Mouse (Mus musculus) intestine, embryonic 15.5 days (tissue): Measurements from ENCODE around the gene Cyp3a13. TPM values are rescaled to one million over a fixed set of nuclear protein-coding genes. Genes with fewer than 3 reads are reported as not detected.
"Not testable (repeated sequence)": the region's sequence is repeated elsewhere in the genome, so short reads cannot be mapped to it uniquely, and the experiment has no call there.

Experiments
- ATAC-seq: fragments of 200-750 bp; cut with Nextera tagmentation; 2 replicates; pipeline ENCODE4 v1.8.0; 2017; ENCODE audit warnings: moderate TSS enrichment, moderate library complexity
- H3K27ac ChIP-seq: fragments of 300-500 bp; sonication (generic); 2 replicates; pipeline ENCODE4 v1.5.1; 2015; ENCODE audit warnings: mild to moderate bottlenecking, inconsistent platforms
- H3K27me3 ChIP-seq: fragments of 300-500 bp; sonication (generic); replicated peaks from 2 replicates; pipeline ENCODE4 v1.6.1; 2015; ENCODE audit warnings: inconsistent platforms
- H3K36me3 ChIP-seq: fragments of 300-500 bp; sonication (generic); 2 replicates; pipeline ENCODE4 v1.6.1; 2015; ENCODE audit warnings: inconsistent platforms
- H3K4me1 ChIP-seq: fragments of 300-500 bp; sonication (generic); replicated peaks from 2 replicates; pipeline ENCODE4 v1.6.1; 2015; ENCODE audit warnings: inconsistent platforms
- H3K4me2 ChIP-seq: fragments of 300-500 bp; sonication (generic); replicated peaks from 2 replicates; pipeline ENCODE4 v1.6.1; 2015; ENCODE audit warnings: mild to moderate bottlenecking, inconsistent platforms
- H3K4me3 ChIP-seq: fragments of 300-500 bp; sonication (generic); replicated peaks from 2 replicates; pipeline ENCODE4 v1.5.1; 2015; ENCODE audit warnings: inconsistent platforms
- H3K9ac ChIP-seq: fragments of 300-500 bp; sonication (generic); 2 replicates; pipeline ENCODE4 v1.6.1; 2015; ENCODE audit warnings: inconsistent platforms
- H3K9me3 ChIP-seq: fragments of 300-500 bp; sonication (generic); 2 replicates; pipeline ENCODE4 v1.6.1; 2016; ENCODE audit warnings: inconsistent platforms
- WGBS: fragments of 180-500 bp; shearing (Covaris S2); methylation state at CpG from one replicate; pipeline ENCODE4 v1.1.7; 2015; 5-methylcytosine and 5-hydroxymethylcytosine counted together
- polyA plus RNA-seq: library from polyadenylated mRNA; unstranded; fragments of >200 nt; fragmentation: Nextera tagmentation; extraction: Ambion mirVana; gene quantifications from 2 replicates; pipeline ENCODE4 v1.2.1, GENCODE M21; 2015

Cyp3a13 gene
- polyA plus RNA-seq, 1 experiment from 2014 or later = 32.9 TPM

DNA sequence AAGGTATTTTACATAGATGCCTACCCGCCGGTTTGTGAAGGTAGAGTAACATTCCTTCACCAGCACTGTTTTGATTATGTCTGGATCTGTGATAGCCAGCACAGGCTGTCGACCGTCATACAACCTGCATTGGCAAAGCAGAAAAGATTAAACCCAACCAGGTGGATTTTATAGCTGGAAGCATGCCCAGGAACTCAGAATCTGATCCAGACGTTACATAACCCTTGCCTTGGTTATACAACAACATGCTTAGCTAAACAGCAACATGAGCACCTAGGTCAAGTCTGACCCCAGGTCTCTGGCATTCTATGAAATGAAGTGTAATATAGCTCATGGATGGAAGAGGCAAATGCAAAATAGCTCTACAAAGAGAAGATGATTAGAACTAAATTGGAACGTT lies 5.9 kb downstream of the Cyp3a13 start:
- no peak overlapping the region for H3K4me2 ChIP-seq
- H3K36me3 ChIP-seq = no peaks in the 10 kb centered on the region
- H3K9me3 ChIP-seq = no peaks in the 10 kb centered on the region
- no peaks in the 10 kb centered on the region for H3K27me3 ChIP-seq
- ATAC-seq = no peak
- no peak overlapping the region for H3K4me3 ChIP-seq
- no peaks in the 10 kb centered on the region for H3K4me1 ChIP-seq
- 73% methylated on average over 6 of the region's 6 CpGs for WGBS
- H3K27ac ChIP-seq = no peak overlapping the region
- no peak overlapping the region for H3K9ac ChIP-seq

DNA sequence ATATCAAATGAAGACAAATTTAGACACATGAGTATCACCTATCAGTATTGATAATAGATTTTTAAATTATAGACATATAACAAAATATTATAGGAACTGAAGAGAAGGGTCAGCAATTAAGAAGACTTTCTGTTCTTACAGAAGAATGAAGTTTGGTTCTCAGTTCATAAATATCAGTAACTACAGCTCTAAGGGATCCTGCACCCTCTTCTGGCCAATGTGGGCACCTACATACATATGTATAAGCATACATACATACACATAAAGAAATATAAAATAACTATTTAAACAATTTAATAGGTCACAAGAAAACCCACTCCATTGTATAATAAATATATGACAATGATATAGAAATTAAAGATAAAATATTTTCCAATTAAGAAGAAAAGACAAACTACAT lies 6.9 kb downstream of the Cyp3a13 start:
- H3K4me3 ChIP-seq = no peak overlapping the region
- H3K4me1 ChIP-seq = no peaks in the 10 kb centered on the region
- no peak overlapping the region for H3K27ac ChIP-seq
- no peak overlapping the region for H3K4me2 ChIP-seq
- H3K9me3 ChIP-seq = no peaks in the 10 kb centered on the region
- H3K27me3 ChIP-seq = no peaks in the 10 kb centered on the region
- H3K9ac ChIP-seq = no peak overlapping the region
- ATAC-seq = no peak
- no peaks in the 10 kb centered on the region for H3K36me3 ChIP-seq

DNA sequence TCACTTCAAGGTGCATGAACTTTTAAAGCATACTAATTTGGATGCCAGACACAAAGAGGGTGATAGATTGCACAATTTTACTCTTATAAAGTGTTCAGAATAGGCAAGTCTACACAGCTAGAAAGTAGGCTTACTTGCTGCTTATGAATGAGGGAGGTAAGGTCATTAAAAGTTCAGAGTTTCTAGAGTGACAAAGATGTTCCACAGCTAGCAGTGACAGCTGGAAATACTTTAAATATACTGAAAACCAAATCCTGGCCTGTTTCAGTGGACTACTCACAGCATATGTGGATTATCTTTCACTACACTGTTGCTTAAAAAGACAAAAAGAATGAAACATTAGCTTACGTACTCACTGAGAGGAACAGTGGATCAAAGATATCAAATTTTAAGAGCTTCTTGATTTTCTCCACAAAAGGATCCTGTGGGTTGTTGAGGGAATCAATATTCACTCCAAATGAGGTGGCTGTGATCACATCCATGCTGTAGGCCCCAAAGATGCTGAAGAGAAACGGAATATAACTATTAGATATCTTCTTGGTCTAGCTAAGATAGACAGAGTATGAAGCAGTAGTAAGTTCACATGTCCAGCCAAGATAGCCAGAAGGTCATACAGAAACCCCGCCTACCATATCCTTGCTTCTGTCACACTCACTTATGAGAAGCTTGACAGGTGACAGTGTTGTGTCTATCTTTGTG lies 11.7 kb downstream of the Cyp3a13 start:
- WGBS = 83% methylated on average over 3 of the region's 3 CpGs
- no peak overlapping the region for H3K27ac ChIP-seq
- H3K4me1 ChIP-seq = no peaks in the 10 kb centered on the region
- no peaks in the 10 kb centered on the region for H3K9me3 ChIP-seq
- no peaks in the 10 kb centered on the region for H3K27me3 ChIP-seq
- ATAC-seq = no peak
- H3K9ac ChIP-seq = no peak overlapping the region
- H3K36me3 ChIP-seq = no peaks in the 10 kb centered on the region
- no peak overlapping the region for H3K4me2 ChIP-seq
- no peak overlapping the region for H3K4me3 ChIP-seq

DNA sequence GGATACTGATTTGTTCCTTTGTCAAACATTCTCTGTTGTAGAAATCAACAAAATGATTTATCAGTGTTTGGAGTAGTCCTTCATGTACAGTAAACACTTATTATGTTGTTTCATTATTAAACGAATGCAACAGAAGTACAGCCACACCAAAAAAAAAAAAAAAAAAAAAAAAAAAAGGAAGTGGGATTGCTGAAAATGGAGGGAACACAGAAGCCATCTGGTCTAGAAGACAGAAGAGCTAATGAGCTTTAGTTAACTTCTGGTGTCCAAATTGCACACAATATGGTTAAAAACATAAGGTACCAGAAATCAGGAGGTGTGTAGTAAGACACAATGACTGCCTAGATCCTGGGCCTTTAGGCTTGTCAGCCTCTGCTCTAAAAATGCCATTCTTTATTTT lies 23.6 kb downstream of the Cyp3a13 start:
- Histone ChIP-seq H3K27ac (no peak overlapping the region), H3K4me3 (no peak overlapping the region), H3K4me1 (no peaks in the 10 kb centered on the region), H3K36me3 (no peaks in the 10 kb centered on the region), H3K27me3 (no peaks in the 10 kb centered on the region), H3K9me3 (no peaks in the 10 kb centered on the region), H3K9ac (no peak overlapping the region), H3K4me2 (no peak overlapping the region)
- WGBS = 45% methylated on average over 1 of the region's 1 CpGs
- ATAC-seq = no peak

DNA sequence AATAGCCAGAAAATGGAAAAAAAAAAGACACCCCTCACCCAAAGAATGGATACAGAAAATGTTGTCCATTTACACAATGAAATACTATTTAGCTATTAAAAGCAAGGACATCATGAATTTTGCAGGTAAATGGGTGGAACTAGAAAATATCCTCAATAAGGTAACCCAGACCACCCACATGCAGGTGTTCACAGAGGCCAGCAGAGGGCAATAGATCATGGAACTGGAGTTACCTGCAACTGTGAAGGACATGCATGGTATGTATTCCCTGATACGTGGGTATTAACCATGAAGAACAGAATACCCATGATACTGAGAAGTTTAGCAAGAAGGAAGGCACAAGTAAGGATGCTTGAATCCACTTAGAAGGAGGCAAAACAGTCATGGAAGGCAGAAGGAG lies 28.5 kb downstream of the Cyp3a13 start:
- no peaks in the 10 kb centered on the region for H3K9me3 ChIP-seq
- ATAC-seq = no peak
- H3K4me3 ChIP-seq = no peak overlapping the region
- no peak overlapping the region for H3K27ac ChIP-seq
- H3K36me3 ChIP-seq = no peaks in the 10 kb centered on the region
- no peaks in the 10 kb centered on the region for H3K27me3 ChIP-seq
- 54% methylated on average over 1 of the region's 1 CpGs for WGBS
- H3K4me2 ChIP-seq = no peak overlapping the region
- no peaks in the 10 kb centered on the region for H3K4me1 ChIP-seq
- no peak overlapping the region for H3K9ac ChIP-seq

DNA sequence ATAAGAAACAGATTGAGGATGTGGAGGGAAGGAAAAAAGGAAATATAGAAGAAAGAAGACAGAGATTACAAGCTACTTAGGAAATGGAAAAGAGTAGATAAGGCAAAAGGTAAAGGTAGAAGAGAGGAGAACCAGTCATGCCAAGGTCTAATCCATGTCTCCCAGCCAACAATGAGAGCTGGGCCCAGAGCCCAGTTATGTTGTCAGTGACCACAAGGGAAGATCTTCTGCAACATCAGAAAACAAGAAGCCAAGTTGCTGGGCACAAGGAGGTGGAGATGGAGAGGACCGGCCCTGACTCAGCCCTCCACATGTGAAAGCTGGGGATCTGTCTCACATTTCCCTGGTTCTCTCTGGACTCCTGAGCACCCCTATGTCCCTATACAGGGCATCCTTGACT lies 33.8 kb downstream of the Cyp3a13 start:
- no peaks in the 10 kb centered on the region for H3K27me3 ChIP-seq
- no peak for ATAC-seq
- WGBS = 93% methylated on average over 1 of the region's 1 CpGs

DNA sequence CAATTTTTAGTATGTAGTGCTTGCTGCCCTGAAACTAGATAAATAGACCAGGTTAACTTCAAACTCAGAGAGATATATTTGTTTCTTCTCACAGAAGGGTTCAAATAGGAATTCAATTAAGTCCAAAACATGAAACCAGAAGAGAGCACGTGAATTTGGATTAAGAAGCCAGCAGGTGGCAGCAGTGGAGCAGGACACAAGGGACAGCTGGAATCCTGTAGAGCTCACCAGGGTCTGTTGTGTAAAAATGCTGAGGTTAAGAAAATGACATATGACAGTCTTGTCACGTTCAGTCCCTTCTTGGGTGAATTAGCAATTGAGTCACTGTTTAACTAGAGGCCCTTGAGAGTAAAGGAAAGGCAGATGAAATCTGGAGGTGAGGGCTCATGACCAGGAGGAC lies 35.5 kb downstream of the Cyp3a13 start:
- Histone ChIP-seq H3K4me2 (no peak overlapping the region), H3K27ac (no peak overlapping the region), H3K4me3 (no peak overlapping the region), H3K9me3 (no peaks in the 10 kb centered on the region), H3K27me3 (no peaks in the 10 kb centered on the region), H3K9ac (no peak overlapping the region), H3K36me3 (no peaks in the 10 kb centered on the region), H3K4me1 (no peaks in the 10 kb centered on the region)
- no peak; the same call in 1 of the 2 replicates for ATAC-seq
- 7% methylated on average over 2 of the region's 2 CpGs for WGBS

More for the DNA sequence above, 33.8 kb downstream of the Cyp3a13 start:
- H3K27ac ChIP-seq = no peak overlapping the region
- H3K36me3 ChIP-seq = no peaks in the 10 kb centered on the region
- no peak overlapping the region for H3K9ac ChIP-seq
- no peak overlapping the region for H3K4me3 ChIP-seq
- H3K4me2 ChIP-seq = no peak overlapping the region
- H3K9me3 ChIP-seq = no peaks in the 10 kb centered on the region
- no peaks in the 10 kb centered on the region for H3K4me1 ChIP-seq

DNA sequence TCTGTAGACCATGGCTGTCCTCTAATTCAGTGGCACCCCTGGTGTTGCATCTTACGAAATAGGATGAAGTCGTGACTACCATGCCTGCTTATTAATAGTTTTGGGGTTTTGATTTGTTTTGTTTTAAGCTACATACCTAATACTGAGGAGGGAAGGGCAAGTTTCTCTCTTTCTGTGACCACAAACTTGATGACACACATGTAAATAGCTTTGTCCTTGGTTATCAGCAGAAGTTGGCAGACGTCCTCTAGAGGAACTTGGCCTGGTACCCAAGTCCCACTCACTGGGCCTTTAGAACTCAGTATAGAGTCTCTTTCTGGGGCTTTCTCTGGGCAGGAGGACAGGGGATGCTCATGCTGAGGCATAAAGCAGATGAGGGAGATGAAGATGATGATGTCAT lies 38.1 kb downstream of the Cyp3a13 start:
- no peak for ATAC-seq
- no peak overlapping the region for H3K27ac ChIP-seq
- WGBS = 88% methylated on average over 3 of the region's 3 CpGs
- no peaks in the 10 kb centered on the region for H3K36me3 ChIP-seq
- no peaks in the 10 kb centered on the region for H3K27me3 ChIP-seq
- no peak overlapping the region for H3K4me3 ChIP-seq
- no peaks in the 10 kb centered on the region for H3K9me3 ChIP-seq
- no peaks in the 10 kb centered on the region for H3K4me1 ChIP-seq
- no peak overlapping the region for H3K9ac ChIP-seq
- H3K4me2 ChIP-seq = no peak overlapping the region

DNA sequence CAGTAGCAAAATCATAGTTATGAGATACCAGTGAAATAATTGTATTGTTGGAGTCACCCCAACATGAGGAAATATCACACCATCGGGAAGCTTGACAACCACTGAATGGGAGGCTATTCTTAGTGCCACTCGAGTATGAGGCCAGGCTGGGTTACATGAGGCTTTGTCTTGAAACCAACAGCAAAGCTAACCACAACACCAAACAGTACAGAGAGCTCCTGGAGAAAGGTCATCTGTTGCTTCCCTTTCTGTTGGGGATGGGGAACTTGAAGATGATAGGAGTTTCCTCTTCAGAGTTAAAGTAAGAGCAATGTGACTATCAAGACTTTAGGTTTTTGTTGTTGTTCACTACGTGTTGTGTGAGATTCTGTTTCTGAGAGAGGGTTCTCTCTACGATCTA lies 38.5 kb downstream of the Cyp3a13 start:
- H3K36me3 ChIP-seq = no peaks in the 10 kb centered on the region
- ATAC-seq = no peak
- no peak overlapping the region for H3K9ac ChIP-seq
- 82% methylated on average over 4 of the region's 4 CpGs for WGBS
- H3K27me3 ChIP-seq = no peaks in the 10 kb centered on the region
- no peaks in the 10 kb centered on the region for H3K9me3 ChIP-seq
- H3K4me2 ChIP-seq = no peak overlapping the region
- no peaks in the 10 kb centered on the region for H3K4me1 ChIP-seq
- no peak overlapping the region for H3K4me3 ChIP-seq
- H3K27ac ChIP-seq = no peak overlapping the region

DNA sequence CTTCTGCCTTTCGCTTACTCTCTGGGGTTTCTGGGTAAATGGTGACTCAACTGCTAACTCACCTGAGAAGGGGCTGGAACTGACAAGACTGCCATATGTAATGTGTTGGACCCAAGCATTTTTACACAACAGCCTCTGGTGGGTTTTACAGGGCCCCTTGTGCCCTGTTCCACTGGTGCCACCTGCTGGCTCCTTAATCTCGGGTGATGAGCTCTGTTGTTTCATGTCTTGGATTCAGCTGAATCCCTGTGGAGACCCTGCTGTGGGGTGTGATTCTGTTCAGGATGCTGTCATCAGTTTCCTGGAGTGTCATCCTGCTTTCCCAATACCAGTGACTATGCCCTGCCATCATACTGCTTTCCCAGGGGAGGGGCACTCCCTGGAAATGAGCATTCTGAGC lies 43.6 kb downstream of the Cyp3a13 start:
- Histone ChIP-seq H3K36me3 (no peaks in the 10 kb centered on the region), H3K9me3 (no peaks in the 10 kb centered on the region), H3K4me1 (no peaks in the 10 kb centered on the region), H3K4me2 (no peak overlapping the region), H3K9ac (no peak overlapping the region), H3K27ac (no peak overlapping the region), H3K4me3 (no peak overlapping the region), H3K27me3 (no peaks in the 10 kb centered on the region)
- 57% methylated on average over 2 of the region's 2 CpGs for whole genome bisulfite sequencing
- no peak for ATAC-seq

DNA sequence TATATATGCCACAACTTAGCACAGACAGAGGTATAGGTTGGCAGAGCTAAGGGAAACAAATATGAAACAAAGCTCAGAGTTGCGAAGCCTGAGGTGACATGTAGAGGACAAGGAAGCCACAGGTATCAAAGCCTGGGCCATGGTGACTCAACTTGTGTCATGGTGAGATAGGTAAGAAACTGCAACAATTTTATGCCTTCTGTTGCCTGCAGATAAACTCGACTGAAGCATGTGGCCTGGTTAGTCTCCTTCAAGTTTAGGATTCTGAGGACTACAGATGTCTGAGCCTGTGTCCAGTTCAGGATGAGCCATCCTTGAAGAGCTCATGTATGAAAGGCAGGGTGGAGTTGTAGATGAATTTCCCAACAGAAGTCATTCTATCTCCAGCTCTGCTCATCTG lies 46.4 kb downstream of the Cyp3a13 start:
- Histone ChIP-seq H3K4me3 (no peak overlapping the region), H3K4me1 (no peaks in the 10 kb centered on the region), H3K9ac (no peak overlapping the region), H3K9me3 (no peaks in the 10 kb centered on the region), H3K27me3 (no peaks in the 10 kb centered on the region), H3K27ac (no peak overlapping the region), H3K4me2 (no peak overlapping the region), H3K36me3 (no peaks in the 10 kb centered on the region)
- 91% methylated on average over 2 of the region's 2 CpGs for WGBS
- ATAC-seq = no peak

DNA sequence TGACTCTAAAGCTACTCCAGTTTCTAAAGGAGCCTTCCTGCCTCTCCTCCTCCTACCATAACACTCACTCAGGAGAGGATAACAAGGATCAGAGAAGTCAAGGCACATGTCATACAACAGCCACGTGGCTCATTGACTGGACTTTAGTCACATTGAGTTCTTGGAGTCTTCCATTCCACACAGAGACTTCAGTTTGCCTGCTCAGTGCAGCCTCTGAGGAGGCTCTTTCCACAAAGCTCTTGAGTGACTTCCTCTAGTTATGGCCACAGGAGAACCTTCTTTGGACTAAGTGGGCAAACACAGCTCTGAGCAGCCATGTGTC lies 49.1 kb downstream of the Cyp3a13 start:
- WGBS = 31% methylated on average over 1 of the region's 1 CpGs
- H3K27me3 ChIP-seq, H3K27ac ChIP-seq, H3K9ac ChIP-seq, H3K4me2 ChIP-seq, H3K36me3 ChIP-seq, ATAC-seq, H3K4me1 ChIP-seq, H3K4me3 ChIP-seq, H3K9me3 ChIP-seq: not testable (repeated sequence)

DNA sequence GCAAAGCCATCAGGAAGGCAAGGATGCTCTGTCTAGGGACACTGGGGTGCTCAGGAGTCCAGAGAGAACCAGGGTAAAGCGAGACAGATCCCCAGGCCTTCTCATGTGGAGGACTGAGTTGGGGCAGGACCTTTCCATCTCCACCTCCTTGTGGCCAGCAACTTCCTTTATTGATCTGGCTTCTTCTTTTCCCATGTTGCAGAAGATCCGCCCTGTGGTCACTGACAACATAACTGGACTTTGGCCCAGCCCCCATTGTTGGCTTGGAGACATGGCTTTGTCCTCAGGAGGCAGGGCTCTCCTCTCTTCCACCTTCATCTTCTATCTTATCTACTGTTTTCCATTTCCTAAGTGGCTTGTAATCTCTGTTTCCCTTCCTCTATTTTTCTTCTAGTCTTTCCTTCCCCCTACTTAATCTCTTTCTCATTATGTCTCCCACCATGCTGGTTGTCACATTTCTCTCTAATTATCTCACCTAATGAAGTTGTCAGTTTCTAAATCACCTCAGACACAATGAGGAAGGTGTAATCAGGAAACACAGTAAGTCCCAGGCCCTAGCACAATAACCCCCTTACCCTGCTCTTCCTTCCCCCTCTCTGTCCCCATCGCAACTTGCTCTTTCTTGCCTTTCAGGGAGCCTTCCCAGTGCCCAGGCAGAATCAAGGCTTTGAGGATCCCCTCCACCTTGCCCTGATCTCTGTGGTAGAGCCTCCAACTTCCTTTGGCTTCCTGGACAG lies 49.6 kb downstream of the Cyp3a13 start, which contains the start of gene Pilrb2:
Pilrb2 (minus strand) TSS at position 172 of the 737 bp plus-strand sequence.
- not testable (repeated sequence) for H3K9ac ChIP-seq, H3K4me1 ChIP-seq, H3K9me3 ChIP-seq, H3K4me2 ChIP-seq, H3K27me3 ChIP-seq, H3K36me3 ChIP-seq, H3K4me3 ChIP-seq, H3K27ac ChIP-seq, ATAC-seq
- WGBS = 68% methylated on average over 3 of the region's 3 CpGs
